Mouse (Mus musculus) kidney, adult 9 months (tissue): ENCODE measurements around the gene Rela.
A peak's percentile ranks its signal among the peaks of the same experiment; 100 is the strongest.
"Not testable (repeated sequence)": the region's sequence is repeated elsewhere in the genome, so short reads cannot be mapped to it uniquely, and the experiment has no call there.

Source experiments
- DNase-seq: peaks from one replicate; pipeline ENCODE4 v3.0.0; 2022

Gene Rela

GRCm38 (mm10) chr19:5666386-5666785 lies 29.1 kb downstream of the Rela start:
- no peak for DNase-seq

GRCm38 (mm10) chr19:5668372-5668771 lies 31.1 kb downstream of the Rela start:
- no peak for DNase-seq

- peak; percentile 59 for DNase-seq
Observed at GRCm38 (mm10) chr19:5680432-5680831, 43.1 kb downstream of the Rela start.

GRCm38 (mm10) chr19:5684236-5684635 lies 47.0 kb downstream of the Rela start:
- DNase-seq, result no peak

GRCm38 (mm10) chr19:5684985-5685384 lies 47.7 kb downstream of the Rela start:
- no peak for DNase-seq

GRCm38 (mm10) chr19:5685431-5685830 lies 48.1 kb downstream of the Rela start:
- DNase-seq, result no peak

GRCm38 (mm10) chr19:5685861-5686260 lies 48.6 kb downstream of the Rela start:
- DNase-seq, result no peak

GRCm38 (mm10) chr19:5686437-5686836 lies 49.2 kb downstream of the Rela start:
- DNase-seq, result no peak

- not testable (repeated sequence) for DNase-seq
Observed at GRCm38 (mm10) chr19:5686954-5687353, 49.7 kb downstream of the Rela start.

GRCm38 (mm10) chr19:5687738-5688137 lies 50.5 kb downstream of the Rela start:
- no peak for DNase-seq

GRCm38 (mm10) chr19:5688200-5689087 lies 51.2 kb downstream of the Rela start, which contains the start of the genes Map3k11 and Pcnx3:
Map3k11 (plus strand) TSS chr19:5688742.
Pcnx3 (minus strand) TSS chr19:5688908.
- DNase-seq, result peak; percentile 99

GRCm38 (mm10) chr19:5689088-5689428 lies 51.8 kb downstream of the Rela start:
- DNase-seq, result no peak

GRCm38 (mm10) chr19:5689565-5690342 lies 52.5 kb downstream of the Rela start:
- peak; percentile 97 for DNase-seq

GRCm38 (mm10) chr19:5690343-5690735 lies 53.1 kb downstream of the Rela start:
- DNase-seq, result peak; percentile 42

GRCm38 (mm10) chr19:5691601-5692000 lies 54.3 kb downstream of the Rela start:
- no peak for DNase-seq

GRCm38 (mm10) chr19:5692086-5692912 lies 55.0 kb downstream of the Rela start:
- DNase-seq, result peak; percentile 68

GRCm38 (mm10) chr19:5692913-5693396 lies 55.7 kb downstream of the Rela start:
- peak; percentile 39 for DNase-seq

GRCm38 (mm10) chr19:5693801-5694200 lies 56.5 kb downstream of the Rela start:
- DNase-seq, result no peak

GRCm38 (mm10) chr19:5695849-5696462 lies 58.7 kb downstream of the Rela start:
- DNase-seq, result no peak
